Mouse (Mus musculus): ENCODE measurements around the gene Tmbim4. TPM values are rescaled to one million over a fixed set of nuclear protein-coding genes. Genes with fewer than 3 reads are reported as not detected.
A peak's percentile ranks its signal among the peaks of the same experiment; 100 is the strongest.
"Not testable (repeated sequence)": the region's sequence is repeated elsewhere in the genome, so short reads cannot be mapped to it uniquely, and the experiment has no call there.

Tmbim4 gene
- polyA plus RNA-seq, 1 experiment from 2014 or later: 101 TPM

- Histone ChIP-seq H3K4me3 (no peak overlapping the region), H3K9me3 (no peaks in the 10 kb centered on the region), H3K36me3 (no peaks in the 10 kb centered on the region), H3K4me1 (replicated peaks) (peaks cover 13% of the 10 kb centered on the region), H3K4me2 (no peak overlapping the region; the same call in 1 of the 2 replicates), H3K9ac (no peak overlapping the region), H3K27me3 (peaks cover 9% of the 10 kb centered on the region), H3K27ac (replicated peaks) (no peak overlapping the region)
- 79% methylated on average over 16 of the region's 16 CpGs for WGBS
- no peak for ATAC-seq (ENCODE audit: low FRiP score, low read depth)
These were observed 1.3 kb downstream of the Tmbim4 start for GRCm38 (mm10) chr10:120202467-120203250.

DNA sequence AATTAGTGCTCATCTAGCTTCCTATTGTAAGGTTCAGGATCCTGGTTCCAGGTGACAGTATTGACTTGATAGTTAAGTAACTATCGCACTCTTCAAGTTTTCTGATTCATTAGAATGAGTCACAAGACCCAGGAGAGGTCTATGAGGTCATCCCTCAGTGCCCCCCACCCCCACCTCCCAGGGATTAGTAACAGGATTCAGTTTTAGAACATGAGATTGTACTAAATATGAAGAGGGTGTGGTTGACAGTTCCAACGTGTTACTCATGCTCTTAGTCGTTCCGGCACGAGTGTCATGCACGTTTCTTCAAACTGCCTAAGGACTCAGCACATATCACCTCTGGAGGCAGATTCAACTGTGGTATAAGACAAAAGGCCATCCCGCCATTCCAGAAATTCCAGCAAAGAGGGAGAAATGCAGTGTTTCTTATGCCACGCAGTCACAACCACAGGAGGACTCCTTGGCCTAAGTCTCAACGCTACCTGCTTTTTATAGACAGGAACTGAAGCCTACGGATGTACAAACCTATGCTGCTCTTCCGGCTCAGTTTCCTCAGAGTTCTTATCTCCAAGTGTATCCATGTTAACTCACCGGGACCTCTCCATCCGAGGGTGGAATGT, 3.3 kb downstream of the Tmbim4 start:
- Histone ChIP-seq H3K4me3 (no peak overlapping the region), H3K9ac (no peak overlapping the region), H3K9me3 (no peaks in the 10 kb centered on the region), H3K27ac (replicated peaks) (no peak overlapping the region), H3K36me3 (no peaks in the 10 kb centered on the region), H3K4me2 (no peak overlapping the region), H3K27me3 (peaks cover 9% of the 10 kb centered on the region), H3K4me1 (replicated peaks) (peaks cover 19% of the 10 kb centered on the region)
- ATAC-seq (ENCODE audit: low FRiP score, low read depth): no peak
- 84% methylated on average over 13 of the region's 13 CpGs for WGBS

DNA sequence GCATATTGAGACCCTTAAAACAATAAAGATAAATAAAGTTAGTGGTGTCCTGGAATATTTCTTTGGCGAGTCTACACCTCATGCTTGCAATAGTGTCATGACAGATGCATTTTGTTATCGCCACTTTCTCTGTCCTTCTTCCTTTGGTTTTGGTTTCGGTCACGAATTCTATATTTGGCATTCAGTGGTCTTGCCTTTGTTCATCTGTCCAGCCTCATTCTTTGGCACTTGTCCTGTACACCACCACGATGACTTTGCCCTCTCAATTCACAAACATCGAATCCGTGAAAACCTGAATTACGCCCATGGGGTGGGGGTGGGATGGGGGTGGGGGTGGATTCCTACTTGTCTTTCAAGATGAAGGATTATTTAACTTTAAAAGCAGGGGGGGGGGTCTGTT, 6.6 kb downstream of the Tmbim4 start:
- H3K9me3 ChIP-seq: no peaks in the 10 kb centered on the region
- no peak overlapping the region for H3K27ac ChIP-seq (replicated peaks)
- H3K27me3 ChIP-seq: no peaks in the 10 kb centered on the region
- no peak overlapping the region for H3K4me2 ChIP-seq
- H3K4me3 ChIP-seq: no peak overlapping the region
- peaks cover 10% of the 10 kb centered on the region for H3K4me1 ChIP-seq (replicated peaks)
- 0 out of 2 replicates have a peak, but pooled peaks cover 2% of the 10 kb centered on the region for H3K36me3 ChIP-seq
- no peak for ATAC-seq (ENCODE audit: low FRiP score, low read depth)
- 85% methylated on average over 8 of the region's 8 CpGs for WGBS
- H3K9ac ChIP-seq: no peak overlapping the region

DNA sequence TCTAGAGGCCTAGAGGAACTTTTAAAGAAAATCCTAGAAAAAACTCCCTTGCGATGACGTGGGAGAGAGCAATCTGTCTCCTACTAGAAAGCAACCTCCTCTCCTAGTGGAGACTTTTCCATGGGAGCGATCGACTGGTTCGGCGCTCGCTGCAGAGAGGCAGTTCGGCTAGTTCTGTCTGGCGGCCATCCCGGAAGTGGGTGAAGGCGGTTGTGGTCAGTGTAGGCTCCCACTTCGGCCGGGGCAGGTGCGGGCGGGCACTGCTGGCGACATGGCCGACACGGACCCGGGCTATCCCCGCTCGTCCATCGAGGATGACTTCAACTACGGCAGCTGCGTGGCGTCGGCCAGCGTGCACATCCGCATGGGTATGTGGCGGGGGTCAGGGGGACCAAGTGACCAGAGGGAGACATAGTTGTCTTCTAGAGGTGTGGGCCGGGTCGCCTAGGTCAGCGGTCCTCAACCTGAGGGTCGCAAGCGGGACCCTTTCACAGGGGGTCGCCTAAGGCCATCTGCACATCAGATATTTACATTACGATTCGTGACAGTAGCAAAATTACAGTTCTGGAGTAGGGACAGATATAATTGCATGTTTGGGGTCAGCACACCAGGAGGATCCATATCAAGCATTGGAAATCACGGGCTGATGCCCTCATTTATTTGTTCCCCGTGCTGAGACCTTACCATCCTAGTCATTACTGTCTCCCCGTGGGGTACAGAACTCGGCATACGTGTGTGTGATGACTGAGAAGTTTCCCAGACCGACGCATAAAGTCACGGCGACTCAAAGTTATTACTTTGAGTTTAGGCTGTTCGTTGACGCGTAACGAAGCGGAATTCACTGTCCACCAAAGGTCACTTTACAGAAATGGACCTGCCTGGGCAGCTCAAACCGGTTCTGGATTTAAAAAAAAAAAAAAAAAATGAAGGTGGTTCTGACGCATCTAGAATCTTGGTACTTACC, 7.5 kb downstream of the Tmbim4 start:
- no peak overlapping the region for H3K27ac ChIP-seq (replicated peaks)
- peak overlapping the region; percentile 88 for H3K4me3 ChIP-seq
- peaks cover 10% of the 10 kb centered on the region for H3K4me1 ChIP-seq (replicated peaks)
- 4% methylated on average over 53 of the region's 53 CpGs for WGBS
- H3K4me2 ChIP-seq: peak overlapping the region; percentile 73
- H3K27me3 ChIP-seq: no peaks in the 10 kb centered on the region
- H3K36me3 ChIP-seq: 0 out of 2 replicates have a peak, but pooled peaks cover 2% of the 10 kb centered on the region
- no peaks in the 10 kb centered on the region for H3K9me3 ChIP-seq
- peak overlapping the region; percentile 92 for H3K9ac ChIP-seq
- peak; percentile 91 for ATAC-seq (ENCODE audit: low FRiP score, low read depth)

DNA sequence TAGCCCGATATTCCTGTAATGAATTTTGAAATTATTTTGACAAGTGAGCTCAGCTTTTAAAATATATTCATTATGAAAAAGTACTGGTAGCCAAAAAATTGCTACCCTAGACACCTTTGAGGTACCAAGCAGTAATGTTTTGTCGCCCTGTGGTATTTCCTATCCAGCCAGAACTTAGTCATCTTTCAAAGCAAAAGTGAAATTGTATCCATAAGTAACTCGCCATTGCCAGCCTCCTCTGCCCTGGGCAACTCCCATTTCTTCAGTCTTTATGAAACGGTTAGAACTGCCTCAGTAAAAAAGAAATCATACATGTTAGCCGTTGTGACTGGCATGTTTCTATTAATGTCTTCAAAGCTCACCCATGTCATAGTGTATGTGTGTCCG, 8.1 kb downstream of the Tmbim4 start:
- Histone ChIP-seq H3K4me3 (peak overlapping the region; percentile 88), H3K36me3 (0 out of 2 replicates have a peak, but pooled peaks cover 2% of the 10 kb centered on the region), H3K27ac (replicated peaks) (no peak overlapping the region), H3K4me1 (replicated peaks) (peaks cover 10% of the 10 kb centered on the region), H3K9me3 (no peaks in the 10 kb centered on the region), H3K4me2 (peak overlapping the region; percentile 73), H3K9ac (no peak overlapping the region), H3K27me3 (no peaks in the 10 kb centered on the region)
- no peak for ATAC-seq (ENCODE audit: low FRiP score, low read depth)
- WGBS: 72% methylated on average over 6 of the region's 6 CpGs

- Histone ChIP-seq H3K9me3 (no peaks in the 10 kb centered on the region), H3K4me1 (replicated peaks) (peaks cover 10% of the 10 kb centered on the region), H3K27ac (replicated peaks) (no peak overlapping the region), H3K4me2 (peak overlapping the region; percentile 73; the same call in 1 of the 2 replicates), H3K9ac (no peak overlapping the region), H3K36me3 (0 out of 2 replicates have a peak, but pooled peaks cover 2% of the 10 kb centered on the region), H3K4me3 (no peak overlapping the region), H3K27me3 (no peaks in the 10 kb centered on the region)
- no peak for ATAC-seq (ENCODE audit: low FRiP score, low read depth)
- WGBS: 97% methylated on average over 3 of the region's 3 CpGs
These were observed 8.7 kb downstream of the Tmbim4 start for GRCm38 (mm10) chr10:120210096-120210495.

GRCm38 (mm10) chr10:120217099-120217498, 15.7 kb downstream of the Tmbim4 start:
- H3K4me2 ChIP-seq; ATAC-seq (ENCODE audit: low FRiP score, low read depth); H3K27ac ChIP-seq (replicated peaks); H3K9me3 ChIP-seq; H3K4me1 ChIP-seq (replicated peaks); H3K4me3 ChIP-seq; H3K9ac ChIP-seq; H3K27me3 ChIP-seq: not testable (repeated sequence)
- WGBS: 83% methylated on average over 1 of the region's 1 CpGs
- H3K36me3 ChIP-seq: peaks cover 14% of the 10 kb centered on the region

DNA sequence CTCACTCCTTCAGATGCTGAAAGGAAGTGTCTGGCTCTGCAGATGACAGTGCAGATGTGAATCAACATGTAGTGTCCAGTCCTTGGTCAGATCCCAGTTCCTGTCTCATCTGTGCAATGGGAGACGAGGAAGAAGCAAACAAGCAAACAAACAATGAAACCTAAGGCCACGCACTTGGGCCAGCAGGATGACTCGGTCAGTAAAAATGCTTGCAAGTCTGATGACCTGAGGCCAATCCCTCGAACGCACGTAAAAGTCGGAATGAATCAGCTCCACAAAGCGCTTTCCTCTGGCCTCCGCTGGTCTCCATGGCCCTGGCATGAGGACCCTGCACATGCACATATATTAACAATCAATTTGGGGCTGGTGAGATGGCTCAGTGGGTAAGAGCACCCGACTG, 17.6 kb downstream of the Tmbim4 start:
- Histone ChIP-seq H3K27me3 (no peaks in the 10 kb centered on the region), H3K4me2 (no peak overlapping the region), H3K9me3 (no peaks in the 10 kb centered on the region), H3K9ac (no peak overlapping the region), H3K36me3 (peaks cover 14% of the 10 kb centered on the region), H3K4me3 (no peak overlapping the region), H3K27ac (replicated peaks) (no peak overlapping the region), H3K4me1 (replicated peaks) (no peaks in the 10 kb centered on the region)
- WGBS: 94% methylated on average over 10 of the region's 10 CpGs
- no peak for ATAC-seq (ENCODE audit: low FRiP score, low read depth)

GRCm38 (mm10) chr10:120219578-120220359, 18.4 kb downstream of the Tmbim4 start:
- Histone ChIP-seq H3K36me3 (peaks cover 14% of the 10 kb centered on the region), H3K4me3 (no peak overlapping the region), H3K4me1 (replicated peaks) (no peaks in the 10 kb centered on the region), H3K4me2 (no peak overlapping the region), H3K27ac (replicated peaks) (no peak overlapping the region), H3K9me3 (no peaks in the 10 kb centered on the region), H3K27me3 (no peaks in the 10 kb centered on the region), H3K9ac (no peak overlapping the region)
- ATAC-seq (ENCODE audit: low FRiP score, low read depth): no peak
- WGBS: 87% methylated on average over 14 of the region's 14 CpGs

DNA sequence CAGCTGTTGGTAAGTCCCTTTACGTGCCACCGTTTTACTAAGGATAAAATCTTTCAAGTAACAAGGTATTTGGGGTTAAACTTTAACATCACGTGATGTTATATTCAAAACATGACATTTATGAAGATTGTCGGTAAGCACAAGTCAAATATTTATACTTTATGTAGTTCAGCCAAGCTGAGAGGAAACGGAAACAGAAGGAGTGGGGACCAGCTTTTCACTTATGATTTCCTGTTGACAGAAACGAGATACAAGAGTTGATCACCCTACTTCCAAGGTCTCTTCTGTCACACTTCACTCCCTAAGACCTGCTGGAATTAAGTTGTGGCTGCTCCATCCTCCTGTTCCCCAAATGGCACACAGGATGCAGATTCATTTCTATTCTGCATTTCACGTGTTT, 19.4 kb downstream of the Tmbim4 start:
- H3K4me3 ChIP-seq: no peak overlapping the region
- H3K9ac ChIP-seq: no peak overlapping the region
- ATAC-seq (ENCODE audit: low FRiP score, low read depth): no peak
- peaks cover 14% of the 10 kb centered on the region for H3K36me3 ChIP-seq
- H3K27me3 ChIP-seq: no peaks in the 10 kb centered on the region
- no peak overlapping the region for H3K27ac ChIP-seq (replicated peaks)
- 88% methylated on average over 7 of the region's 7 CpGs for WGBS
- H3K4me2 ChIP-seq: no peak overlapping the region
- H3K9me3 ChIP-seq: no peaks in the 10 kb centered on the region
- no peaks in the 10 kb centered on the region for H3K4me1 ChIP-seq (replicated peaks)

Measured in hindbrain, embryonic 15.5 days (tissue).